Mouse (Mus musculus): ENCODE results near the gene Ncln.

Ncln gene

GRCm38 (mm10) chr10:81492606-81493240 is 3.5 kb downstream of the Ncln start:
- peak in 1 of 2 experiments; percentile 11 for DNase-seq (ENCODE audit: inconsistent age in 2 of 2, low spot score in 1 of 2)

- peak in 1 of 2 experiments; percentile 8 for DNase-seq (ENCODE audit: inconsistent age in 2 of 2, low spot score in 1 of 2)
Observed at GRCm38 (mm10) chr10:81491018-81491417, 5.2 kb downstream of the Ncln start.

- no peak for DNase-seq (ENCODE audit: inconsistent age in 2 of 2, low spot score in 1 of 2)
Observed at GRCm38 (mm10) chr10:81489941-81490340, 6.3 kb downstream of the Ncln start.

GRCm38 (mm10) chr10:81488081-81488480 is 8.1 kb downstream of the Ncln start:
- DNase-seq (ENCODE audit: inconsistent age in 2 of 2, low spot score in 1 of 2), result no peak

- peak in 1 of 2 experiments; percentile 32 for DNase-seq (ENCODE audit: inconsistent age in 2 of 2, low spot score in 1 of 2)
Observed at GRCm38 (mm10) chr10:81486496-81486895, 9.7 kb downstream of the Ncln start.

- DNase-seq (ENCODE audit: inconsistent age in 2 of 2, low spot score in 1 of 2), result peak in 1 of 2 experiments; percentile 35
Observed at GRCm38 (mm10) chr10:81485479-81486018, 10.6 kb downstream of the Ncln start.

GRCm38 (mm10) chr10:81485060-81485449 is 11.1 kb downstream of the Ncln start:
- DNase-seq (ENCODE audit: inconsistent age in 2 of 2, low spot score in 1 of 2), result peak in 1 of 2 experiments; percentile 39

GRCm38 (mm10) chr10:81484441-81485059 is 11.6 kb downstream of the Ncln start:
- peak in 1 of 2 experiments; percentile 29 for DNase-seq (ENCODE audit: inconsistent age in 2 of 2, low spot score in 1 of 2)

GRCm38 (mm10) chr10:81483983-81484382 is 12.2 kb downstream of the Ncln start:
- DNase-seq (ENCODE audit: inconsistent age in 2 of 2, low spot score in 1 of 2), result peak in 1 of 2 experiments; percentile 57

- DNase-seq (ENCODE audit: inconsistent age in 2 of 2, low spot score in 1 of 2), result peak; percentile 54 to 85
Observed at GRCm38 (mm10) chr10:81482533-81482889, 13.7 kb downstream of the Ncln start, which contains the start of gene Celf5. Gene Celf5, minus strand, starts transcription at chr10:81482709.

- peak in 1 of 2 experiments; percentile 32 for DNase-seq (ENCODE audit: inconsistent age in 2 of 2, low spot score in 1 of 2)
Observed at GRCm38 (mm10) chr10:81481605-81482532, 14.3 kb downstream of the Ncln start.

GRCm38 (mm10) chr10:81474461-81474860 is 21.7 kb downstream of the Ncln start:
- DNase-seq (ENCODE audit: inconsistent age in 2 of 2, low spot score in 1 of 2), result no peak

GRCm38 (mm10) chr10:81473003-81473451 is 23.2 kb downstream of the Ncln start:
- no peak for DNase-seq (ENCODE audit: inconsistent age in 2 of 2, low spot score in 1 of 2)

- DNase-seq (ENCODE audit: inconsistent age in 2 of 2, low spot score in 1 of 2), result no peak
Observed at GRCm38 (mm10) chr10:81472403-81473002, 23.7 kb downstream of the Ncln start.

GRCm38 (mm10) chr10:81470454-81470853 is 25.7 kb downstream of the Ncln start:
- no peak for DNase-seq (ENCODE audit: inconsistent age in 2 of 2, low spot score in 1 of 2)

GRCm38 (mm10) chr10:81469253-81469652 is 26.9 kb downstream of the Ncln start:
- DNase-seq (ENCODE audit: inconsistent age in 2 of 2, low spot score in 1 of 2), result no peak

- no peak for DNase-seq (ENCODE audit: inconsistent age in 2 of 2, low spot score in 1 of 2)
Observed at GRCm38 (mm10) chr10:81467670-81468235, 28.4 kb downstream of the Ncln start.

- no peak for DNase-seq (ENCODE audit: inconsistent age in 2 of 2, low spot score in 1 of 2)
Observed at GRCm38 (mm10) chr10:81466881-81467280, 29.3 kb downstream of the Ncln start.

GRCm38 (mm10) chr10:81466066-81466465 is 30.1 kb downstream of the Ncln start:
- DNase-seq (ENCODE audit: inconsistent age in 2 of 2, low spot score in 1 of 2), result no peak

- peak in 1 of 2 experiments; percentile 20 for DNase-seq (ENCODE audit: inconsistent age in 2 of 2, low spot score in 1 of 2)
Observed at GRCm38 (mm10) chr10:81465265-81465645, 30.9 kb downstream of the Ncln start.

Measured in adrenal gland, adult (tissue).